Mouse (Mus musculus): ENCODE results near the gene Gsg1l.
A peak's percentile ranks its signal among the peaks of the same experiment; 100 is the strongest.

The Gsg1l gene

GRCm38 (mm10) chr7:125944631-125945030 is 137.6 kb downstream of the Gsg1l start:
- DNase-seq (ENCODE audit: extremely low read depth, low read depth, low spot score), result no peak

GRCm38 (mm10) chr7:125943511-125943910 is 138.7 kb downstream of the Gsg1l start:
- DNase-seq (ENCODE audit: extremely low read depth, low read depth, low spot score), result no peak

GRCm38 (mm10) chr7:125942365-125943090 is 139.7 kb downstream of the Gsg1l start:
- DNase-seq (ENCODE audit: extremely low read depth, low read depth, low spot score), result no peak

GRCm38 (mm10) chr7:125934319-125934718 is 147.9 kb downstream of the Gsg1l start:
- no peak for DNase-seq (ENCODE audit: extremely low read depth, low read depth, low spot score)

- DNase-seq (ENCODE audit: extremely low read depth, low read depth, low spot score), result no peak
These were observed 148.6 kb downstream of the Gsg1l start for GRCm38 (mm10) chr7:125933356-125934244.

- no peak for DNase-seq (ENCODE audit: extremely low read depth, low read depth, low spot score)
These were observed 150.6 kb downstream of the Gsg1l start for GRCm38 (mm10) chr7:125931602-125932001.

GRCm38 (mm10) chr7:125924044-125924443 is 158.2 kb downstream of the Gsg1l start:
- DNase-seq (ENCODE audit: extremely low read depth, low read depth, low spot score), result no peak

GRCm38 (mm10) chr7:125920801-125921200 is 161.4 kb downstream of the Gsg1l start:
- no peak for DNase-seq (ENCODE audit: extremely low read depth, low read depth, low spot score)

GRCm38 (mm10) chr7:125900386-125901161 is 181.6 kb downstream of the Gsg1l start:
- no peak for DNase-seq (ENCODE audit: extremely low read depth, low read depth, low spot score)

- DNase-seq (ENCODE audit: extremely low read depth, low read depth, low spot score), result no peak
These were observed 182.3 kb downstream of the Gsg1l start for GRCm38 (mm10) chr7:125899916-125900315.

GRCm38 (mm10) chr7:125899036-125899435 is 183.2 kb downstream of the Gsg1l start:
- DNase-seq (ENCODE audit: extremely low read depth, low read depth, low spot score), result peak; percentile 5

GRCm38 (mm10) chr7:125897059-125897458 is 185.2 kb downstream of the Gsg1l start:
- no peak for DNase-seq (ENCODE audit: extremely low read depth, low read depth, low spot score)

GRCm38 (mm10) chr7:125893621-125894020 is 188.6 kb downstream of the Gsg1l start:
- no peak for DNase-seq (ENCODE audit: extremely low read depth, low read depth, low spot score)

- no peak for DNase-seq (ENCODE audit: extremely low read depth, low read depth, low spot score)
These were observed 193.8 kb downstream of the Gsg1l start for GRCm38 (mm10) chr7:125888373-125888772.

GRCm38 (mm10) chr7:125887761-125888160 is 194.4 kb downstream of the Gsg1l start:
- no peak for DNase-seq (ENCODE audit: extremely low read depth, low read depth, low spot score)

GRCm38 (mm10) chr7:125887124-125887523 is 195.1 kb downstream of the Gsg1l start:
- no peak for DNase-seq (ENCODE audit: extremely low read depth, low read depth, low spot score)

GRCm38 (mm10) chr7:125886116-125886680 is 196.0 kb downstream of the Gsg1l start:
- no peak for DNase-seq (ENCODE audit: extremely low read depth, low read depth, low spot score)

- no peak for DNase-seq (ENCODE audit: extremely low read depth, low read depth, low spot score)
These were observed 199.0 kb downstream of the Gsg1l start for GRCm38 (mm10) chr7:125883232-125883631.

- no peak for DNase-seq (ENCODE audit: extremely low read depth, low read depth, low spot score)
These were observed 204.2 kb downstream of the Gsg1l start for GRCm38 (mm10) chr7:125878040-125878439.

- DNase-seq (ENCODE audit: extremely low read depth, low read depth, low spot score), result no peak
These were observed 208.2 kb downstream of the Gsg1l start for GRCm38 (mm10) chr7:125873971-125874495.

GRCm38 (mm10) chr7:125872874-125873273 is 209.3 kb downstream of the Gsg1l start:
- DNase-seq (ENCODE audit: extremely low read depth, low read depth, low spot score), result no peak
